Mouse (Mus musculus) midbrain, embryonic 16.5 days (tissue): ENCODE results near the gene Pgpep1. TPM values are rescaled to one million over a fixed set of nuclear protein-coding genes. Genes with fewer than 3 reads are reported as not detected.

Experiments
- ATAC-seq: fragments of 200-750 bp; cut with Nextera tagmentation; 2 replicates; pipeline ENCODE4 v1.8.0; 2017; ENCODE audit warnings: moderate TSS enrichment
- H3K27ac ChIP-seq: fragments of 300-500 bp; sonication (generic); 2 replicates; pipeline ENCODE4 v1.5.1; 2014; ENCODE audit warnings: mild to moderate bottlenecking, low read length, mixed read lengths
- H3K27me3 ChIP-seq: fragments of 300-500 bp; sonication (generic); 2 replicates; pipeline ENCODE4 v1.6.1; 2014; ENCODE audit warnings: low read depth, low read length, mixed read lengths; ENCODE audit not compliant: control insufficient read depth, insufficient read depth
- H3K36me3 ChIP-seq: fragments of 300-500 bp; sonication (generic); 2 replicates; pipeline ENCODE4 v1.6.1; 2014; ENCODE audit warnings: mild to moderate bottlenecking, low read length, moderate library complexity, mixed read lengths; ENCODE audit not compliant: control insufficient read depth, insufficient read depth
- H3K4me1 ChIP-seq: fragments of 300-500 bp; sonication (generic); 2 replicates; pipeline ENCODE4 v1.6.1; 2014; ENCODE audit warnings: mild to moderate bottlenecking, low read length, mixed read lengths; ENCODE audit not compliant: control insufficient read depth, insufficient read depth
- H3K4me2 ChIP-seq: fragments of 300-500 bp; sonication (generic); 2 replicates; pipeline ENCODE4 v1.6.1; 2014; ENCODE audit warnings: mild to moderate bottlenecking, low read length, mixed read lengths
- H3K4me3 ChIP-seq: fragments of 300-500 bp; sonication (generic); 2 replicates; pipeline ENCODE4 v1.5.1; 2014; ENCODE audit warnings: low read depth, mild to moderate bottlenecking, low read length, moderate library complexity, mixed read lengths
- H3K9ac ChIP-seq: fragments of 300-500 bp; sonication (generic); 2 replicates; pipeline ENCODE4 v1.6.1; 2014; ENCODE audit warnings: low read depth, low read length, mixed read lengths
- H3K9me3 ChIP-seq: fragments of 300-500 bp; sonication (generic); replicated peaks from 2 replicates; pipeline ENCODE4 v1.6.1; 2014; ENCODE audit warnings: mild to moderate bottlenecking, low read length, mixed read lengths; ENCODE audit not compliant: control insufficient read depth, poor library complexity, severe bottlenecking
- WGBS: fragments of 180-500 bp; shearing (Covaris S2); extraction: QIAGEN DNeasy Blood & Tissue Kit; methylation state at CpG from one replicate; pipeline ENCODE4 v1.1.7; 2014; 5-methylcytosine and 5-hydroxymethylcytosine counted together
- polyA plus RNA-seq: library from polyadenylated mRNA; unstranded; fragments of >200 nt; fragmentation: Nextera tagmentation; extraction: Ambion mirVana; gene quantifications from 2 replicates; pipeline ENCODE4 v1.2.1, GENCODE M21; 2015

Pgpep1 gene
- polyA plus RNA-seq, 1 experiment from 2014 or later = 69.7 TPM

GRCm38 (mm10) chr8:70611849-70612248 is 48.3 kb downstream of the Pgpep1 start:
- no peaks in the 10 kb centered on the region for H3K36me3 ChIP-seq
- ATAC-seq = no peak
- peak overlapping the region; percentile 62 for H3K9ac ChIP-seq
- WGBS = 0% methylated on average over 6 of the region's 6 CpGs
- H3K27me3 ChIP-seq = no peaks in the 10 kb centered on the region
- peak overlapping the region; percentile 85 for H3K4me2 ChIP-seq
- no peaks in the 10 kb centered on the region for H3K9me3 ChIP-seq
- H3K27ac ChIP-seq = peak overlapping the region; percentile 58
- H3K4me1 ChIP-seq = peaks cover 38% of the 10 kb centered on the region
- peak overlapping the region; percentile 35 for H3K4me3 ChIP-seq

- Histone ChIP-seq H3K27me3 (no peaks in the 10 kb centered on the region), H3K9me3 (no peaks in the 10 kb centered on the region), H3K36me3 (no peaks in the 10 kb centered on the region), H3K27ac (peak overlapping the region; percentile 58), H3K4me2 (peak overlapping the region; percentile 85), H3K4me3 (peak overlapping the region; percentile 35), H3K4me1 (peaks cover 45% of the 10 kb centered on the region), H3K9ac (peak overlapping the region; percentile 62)
- WGBS = under 1% methylated on average over 54 of the region's 54 CpGs
- ATAC-seq = peak; percentile 1; the same call in 1 of the 2 replicates
Observed at GRCm38 (mm10) chr8:70610796-70611771, 49.1 kb downstream of the Pgpep1 start.

GRCm38 (mm10) chr8:70609849-70610795 is 50.1 kb downstream of the Pgpep1 start:
- no peaks in the 10 kb centered on the region for H3K36me3 ChIP-seq
- no peaks in the 10 kb centered on the region for H3K27me3 ChIP-seq
- peak overlapping the region; percentile 81 for H3K27ac ChIP-seq
- peak overlapping the region; percentile 50 for H3K9ac ChIP-seq
- peaks cover 47% of the 10 kb centered on the region for H3K4me1 ChIP-seq
- WGBS = 1% methylated on average over 42 of the region's 45 CpGs
- H3K9me3 ChIP-seq = no peaks in the 10 kb centered on the region
- ATAC-seq = 0 out of 2 replicates have a peak, but pooled peaks have one; percentile 4
- peak overlapping the region; percentile 85 for H3K4me2 ChIP-seq
- H3K4me3 ChIP-seq = peak overlapping the region; percentile 37

GRCm38 (mm10) chr8:70609368-70609848 is 50.8 kb downstream of the Pgpep1 start:
- H3K4me3 ChIP-seq = peak overlapping the region; percentile 37
- H3K36me3 ChIP-seq = no peaks in the 10 kb centered on the region
- no peaks in the 10 kb centered on the region for H3K9me3 ChIP-seq
- no peaks in the 10 kb centered on the region for H3K27me3 ChIP-seq
- H3K9ac ChIP-seq = peak overlapping the region; percentile 50
- WGBS = under 1% methylated on average over 31 of the region's 39 CpGs
- peaks cover 48% of the 10 kb centered on the region for H3K4me1 ChIP-seq
- peak; percentile 16 for ATAC-seq
- H3K4me2 ChIP-seq = peak overlapping the region; percentile 85
- H3K27ac ChIP-seq = peak overlapping the region; percentile 81

GRCm38 (mm10) chr8:70608749-70609367 is 51.3 kb downstream of the Pgpep1 start, which contains the start of gene Ssbp4:
Ssbp4 (minus strand) TSS chr8:70608872.
- no peaks in the 10 kb centered on the region for H3K36me3 ChIP-seq
- no peak; the same call in 1 of the 2 replicates for ATAC-seq
- H3K4me1 ChIP-seq = peaks cover 49% of the 10 kb centered on the region
- H3K27ac ChIP-seq = peak within 1 kb of the TSS; percentile 81
- H3K4me2 ChIP-seq = peak within 1 kb of the TSS; percentile 85
- H3K4me3 ChIP-seq = peak within 1 kb of the TSS; percentile 68
- WGBS = 7% methylated on average over 26 of the region's 26 CpGs
- peak within 1 kb of the TSS; percentile 79 for H3K9ac ChIP-seq
- no peaks in the 10 kb centered on the region for H3K27me3 ChIP-seq
- no peaks in the 10 kb centered on the region for H3K9me3 ChIP-seq

DNA sequence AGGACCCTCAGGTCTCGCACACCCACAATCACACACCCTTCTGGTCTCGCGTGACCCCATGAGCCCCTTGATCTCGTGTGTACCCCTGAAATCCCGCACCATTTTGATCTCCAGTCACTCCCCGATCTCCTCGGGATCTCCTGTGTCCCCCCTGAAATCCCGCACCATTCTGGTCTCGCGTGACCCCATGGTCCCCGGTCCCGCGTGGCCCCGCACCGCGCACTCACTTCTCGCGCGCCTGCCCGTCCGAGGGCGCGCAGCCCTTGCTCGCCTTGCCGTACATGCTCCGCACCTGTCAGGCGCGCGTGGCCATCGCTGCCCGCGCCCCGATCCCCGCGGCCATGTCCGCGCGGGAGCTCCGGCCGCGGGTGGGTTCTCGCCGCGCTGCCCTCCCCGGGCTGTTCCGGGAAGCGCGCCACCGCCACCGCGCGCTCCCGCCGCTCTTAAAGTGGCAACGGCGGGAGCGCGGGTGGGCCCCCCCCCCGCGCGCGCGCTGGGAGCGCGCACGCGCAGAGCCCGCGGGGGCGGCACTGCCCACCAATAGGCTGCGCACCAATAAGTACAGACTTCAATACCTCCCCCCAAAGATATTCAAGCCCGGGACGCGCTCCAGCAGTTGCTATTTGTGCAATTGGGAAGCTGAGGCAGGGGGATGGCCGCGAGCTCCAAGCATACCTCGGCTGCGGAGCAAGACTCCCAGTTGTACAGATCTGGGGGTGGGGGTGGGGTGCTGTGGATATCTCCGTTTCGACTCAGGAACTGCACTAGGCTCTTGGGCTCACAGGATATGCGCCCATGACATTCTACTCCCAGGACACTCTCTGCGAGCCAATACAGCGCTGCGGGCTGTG is 52.1 kb downstream of the Pgpep1 start:
- Histone ChIP-seq H3K9me3 (no peaks in the 10 kb centered on the region), H3K27ac (peak overlapping the region; percentile 59), H3K4me3 (peak overlapping the region; percentile 68), H3K36me3 (no peaks in the 10 kb centered on the region), H3K4me2 (peak overlapping the region; percentile 85), H3K4me1 (peaks cover 49% of the 10 kb centered on the region), H3K9ac (peak overlapping the region; percentile 79), H3K27me3 (no peaks in the 10 kb centered on the region)
- peak; percentile 13; the same call in 1 of the 2 replicates for ATAC-seq
- WGBS = 1% methylated on average over 83 of the region's 84 CpGs

DNA sequence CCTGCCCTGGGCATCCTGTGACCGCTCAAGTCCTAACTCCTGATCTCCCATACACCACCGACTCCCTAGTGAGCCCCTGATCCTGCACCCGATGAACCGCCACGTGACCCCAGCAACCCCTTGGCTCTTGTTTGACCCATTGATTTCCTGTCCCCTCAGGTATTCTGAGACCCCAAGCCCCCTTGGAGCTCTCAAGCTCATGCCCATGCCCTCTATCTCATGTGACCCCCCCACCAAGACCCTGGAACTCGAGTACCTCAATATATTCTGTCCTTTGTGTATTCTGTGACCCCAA is 52.6 kb downstream of the Pgpep1 start:
- Histone ChIP-seq H3K4me2 (peak overlapping the region; percentile 85), H3K4me3 (peak overlapping the region; percentile 68), H3K36me3 (no peaks in the 10 kb centered on the region), H3K27me3 (no peaks in the 10 kb centered on the region), H3K9ac (peak overlapping the region; percentile 79), H3K4me1 (peaks cover 49% of the 10 kb centered on the region), H3K9me3 (no peaks in the 10 kb centered on the region), H3K27ac (peak overlapping the region; percentile 59; the same call in 1 of the 2 replicates)
- ATAC-seq = 0 out of 2 replicates have a peak, but pooled peaks have one; percentile 1
- WGBS = 26% methylated on average over 6 of the region's 6 CpGs
